In the genomic region with DNA sequence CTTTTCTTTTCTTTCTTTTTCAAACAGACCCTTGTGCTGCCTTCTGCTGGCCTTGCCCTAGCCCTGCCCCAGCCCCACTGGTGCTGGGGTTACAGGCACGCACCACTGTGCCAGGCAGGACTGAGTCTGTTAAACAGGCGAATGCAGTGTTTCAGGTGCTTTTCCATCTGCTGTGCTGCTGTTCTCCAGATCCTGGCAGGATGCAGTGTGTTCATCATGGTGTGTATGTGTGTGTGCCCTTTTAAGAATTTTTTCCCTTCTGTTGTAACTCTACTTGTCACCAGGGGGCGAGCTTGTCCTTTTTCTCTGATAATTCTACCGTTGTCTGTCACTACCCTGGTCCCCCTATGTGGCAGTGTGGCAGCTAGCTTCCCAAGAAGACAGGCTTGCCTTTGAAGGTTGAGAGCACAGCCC, we compare ENCODE assay signal across 9 mouse cellular contexts. TPM values are rescaled to one million over a fixed set of nuclear protein-coding genes. Genes with fewer than 3 reads are reported as not detected.
DNase-seq lines count a peak whose midpoint lies in the region; ATAC-seq and TF ChIP-seq lines count a peak whose summit lies in the region.
"Had no signal": no experiment of that assay in that cellular context is flagged by ENCODE, and none has a peak within 500 bp of the region (broad histone marks: within the 10 kb centered on the region; RNA-seq: fewer than 3 reads in every experiment).

No protein-coding gene starts in this region.

- no peak overlapping the region for H3K4me3 ChIP-seq in bone marrow, adult 2 months (replicated peaks; ENCODE audit: control insufficient read depth, low read depth, low read length)
- no peak overlapping the region for H3K4me3 ChIP-seq in embryonic facial prominence, embryonic 14.5 days (ENCODE audit: low read depth, low read length)

- TF ChIP-seq POLR2A in bone marrow, adult 2 months (IDR thresholded peaks at IDR 0.05; ENCODE audit: borderline replicate concordance, control insufficient read depth, low read depth, low read length), result no peak

- H3K27me3 ChIP-seq in embryonic facial prominence, embryonic 14.5 days (replicated peaks; ENCODE audit: control insufficient read depth, insufficient read depth, low read length), result no peaks in the 10 kb centered on the region

- H3K36me3 ChIP-seq in embryonic facial prominence, embryonic 14.5 days (ENCODE audit: control insufficient read depth, insufficient read depth, low read length), result peaks cover 42% of the 10 kb centered on the region

- intact Hi-C loops in heart, postnatal 36 days (cut with DNase I), result loop anchor here (1.0 to 5.0 kb wide), 3 partner anchors 122 to 238 kb away; a partner anchor contains a TSS

- peak; percentile 58 to 88 for DNase-seq in adrenal gland, adult (ENCODE audit: inconsistent age in 2 of 2, low spot score in 1 of 2)
- no peak for DNase-seq in adrenal gland, postnatal 4 days (ENCODE audit: low spot score in 2 of 2)
- DNase-seq in embryonic facial prominence, embryonic 14.5 days (ENCODE audit: low spot score), result peak; percentile 81
- DNase-seq in heart, postnatal 36 days, result peak; percentile 62 to 69
- DNase-seq in layer of hippocampus, adult 9-11 months, result peak; percentile 40
- peak; percentile 71 for DNase-seq in lung, postnatal 14 days
- DNase-seq in right cerebral cortex, adult 2 months (ENCODE audit: low spot score in 2 of 2), result peak; percentile 75 to 76

- no peaks in the 10 kb centered on the region for H3K9me3 ChIP-seq in embryonic facial prominence, embryonic 14.5 days (ENCODE audit: control insufficient read depth, low read length)

- 32% methylated on average over 4 of the region's 4 CpGs for WGBS in bone marrow, adult 2 months
- 7% methylated on average over 4 of the region's 4 CpGs for WGBS in embryonic facial prominence, embryonic 14.5 days

- no peaks in the 10 kb centered on the region for H3K4me1 ChIP-seq in bone marrow, adult 2 months (ENCODE audit: control insufficient read depth, insufficient read depth, low read length)
- H3K4me1 ChIP-seq in embryonic facial prominence, embryonic 14.5 days (ENCODE audit: control insufficient read depth, insufficient read depth, low read length), result 0 out of 2 replicates have a peak, but pooled peaks cover 3% of the 10 kb centered on the region

- no peak overlapping the region for H3K9ac ChIP-seq in embryonic facial prominence, embryonic 14.5 days (ENCODE audit: low read depth, low read length)

- no peak overlapping the region for H3K27ac ChIP-seq in bone marrow, adult 2 months (ENCODE audit: control insufficient read depth, insufficient read depth, low read depth, low read length, poor library complexity)
- H3K27ac ChIP-seq in embryonic facial prominence, embryonic 14.5 days (replicated peaks; ENCODE audit: low read depth, low read length), result 0 out of 2 replicates have a peak overlapping the region, but pooled peaks have one; percentile 7

- H3K4me2 ChIP-seq in embryonic facial prominence, embryonic 14.5 days (ENCODE audit: low read depth, low read length), result no peak overlapping the region

- peak; percentile 50 for TF ChIP-seq CTCF in bone marrow, adult 2 months (IDR thresholded peaks at IDR 0.05; ENCODE audit: control insufficient read depth, insufficient read depth, low read length)

- ATAC-seq in embryonic facial prominence, embryonic 14.5 days (ENCODE audit: low read depth), result peak; percentile 60

RNA-seq across cellular contexts. Expression of a gene that starts 11.3 kb away (rescaled TPM):
- total RNA-seq in adrenal gland, postnatal 4 days (2021), result 10 to 100 TPM; 58.6 to 59.5 TPM
- polyA plus RNA-seq in bone marrow, adult 2 months (2011; ENCODE audit: insufficient read depth, insufficient read length, low replicate concordance, missing spikeins), result 4.9 and 17.3 TPM in 2 replicates
- 39.5 and 40.2 TPM in 2 replicates for polyA plus RNA-seq in embryonic facial prominence, embryonic 14.5 days (2014; fragmentation: Nextera tagmentation; extraction: Ambion mirVana)
- total RNA-seq in heart, postnatal 36 days (2021), result 10 to 100 TPM; 31.8 to 38.1 TPM

RNA-seq across cellular contexts. Expression of a gene that starts 38.4 kb away (rescaled TPM):
- 10 to 100 TPM; 37.0 to 37.4 TPM for total RNA-seq in adrenal gland, postnatal 4 days (2021)
- 3.3 and 5.5 TPM in 2 replicates for polyA plus RNA-seq in bone marrow, adult 2 months (2011; ENCODE audit: insufficient read depth, insufficient read length, low replicate concordance, missing spikeins)
- polyA plus RNA-seq in embryonic facial prominence, embryonic 14.5 days (2014; fragmentation: Nextera tagmentation; extraction: Ambion mirVana), result 13.8 and 14.5 TPM in 2 replicates
- 10 to 100 TPM; 37.8 to 39.9 TPM for total RNA-seq in heart, postnatal 36 days (2021)

RNA-seq across cellular contexts. Expression of a gene that starts 43.9 kb away (rescaled TPM):
- total RNA-seq in adrenal gland, postnatal 4 days (2021), result 1 to 10 TPM; 6.9 to 7.6 TPM
- polyA plus RNA-seq in bone marrow, adult 2 months (2011; ENCODE audit: insufficient read depth, insufficient read length, low replicate concordance, missing spikeins), result not detected in 2 replicates
- 3.9 and 4.7 TPM in 2 replicates for polyA plus RNA-seq in embryonic facial prominence, embryonic 14.5 days (2014; fragmentation: Nextera tagmentation; extraction: Ambion mirVana)
- not detected for total RNA-seq in heart, postnatal 36 days (2021)
- polyA plus RNA-seq: C2C12 had no signal

Comparison
In these comparisons a context has a peak if more than half of its experiments do, and no peak if none do; other contexts are left out.
1. DNase-seq: peak in adrenal gland, adult (2 of 2), embryonic facial prominence, embryonic 14.5 days (single experiment), heart, postnatal 36 days (2 of 2), layer of hippocampus, adult 9-11 months (single experiment), lung, postnatal 14 days (single experiment) and right cerebral cortex, adult 2 months (2 of 2); none in adrenal gland, postnatal 4 days (0 of 2).
2. RNA of a gene that starts 43.9 kb away (total RNA-seq): 6.9 to 7.6 TPM in adrenal gland, postnatal 4 days; not detected in heart, postnatal 36 days; every median in the first group is over 4 times any median in the second.